Mouse (Mus musculus) adrenal gland, postnatal 10 days (tissue): ENCODE measurements around the gene Zfyve28. TPM values are rescaled to one million over a fixed set of nuclear protein-coding genes. Genes with fewer than 3 reads are reported as not detected.

Experiments
- DNase-seq: peaks from one replicate; pipeline ENCODE4 v3.0.0; 2021; ENCODE audit warnings: mixed read lengths
- total RNA-seq, 2 experiments: library from RNA; stranded (reverse); gene quantifications; 2 replicates each; pipeline ENCODE4 v1.2.3; 2021

The Zfyve28 gene
- total RNA-seq, 2 experiments from 2014 or later = 1.2 to 1.8 TPM

- DNase-seq = peak; percentile 1
Observed at GRCm38 (mm10) chr5:34176691-34177090, 111.6 kb downstream of the Zfyve28 start.

GRCm38 (mm10) chr5:34175403-34175694 is 112.9 kb downstream of the Zfyve28 start:
- DNase-seq = peak; percentile 5

- DNase-seq = no peak
Observed at GRCm38 (mm10) chr5:34174550-34175402, 113.5 kb downstream of the Zfyve28 start.

GRCm38 (mm10) chr5:34174021-34174420 is 114.2 kb downstream of the Zfyve28 start:
- DNase-seq = no peak

- DNase-seq = peak; percentile 17
Observed at GRCm38 (mm10) chr5:34170726-34171125, 117.5 kb downstream of the Zfyve28 start.

- no peak for DNase-seq
Observed at GRCm38 (mm10) chr5:34169954-34170353, 118.3 kb downstream of the Zfyve28 start.

- peak; percentile 98 for DNase-seq
Observed at GRCm38 (mm10) chr5:34168950-34169891, 119.0 kb downstream of the Zfyve28 start, which contains the start of the genes Poln and Haus3. TSS of gene Poln (minus strand) at chr5:34169448. TSS of gene Haus3 (minus strand) at chr5:34169527.

- DNase-seq = no peak
Observed at GRCm38 (mm10) chr5:34167857-34168256, 120.4 kb downstream of the Zfyve28 start.

- DNase-seq = no peak
Observed at GRCm38 (mm10) chr5:34165793-34166192, 122.5 kb downstream of the Zfyve28 start.

GRCm38 (mm10) chr5:34148476-34148875 is 139.8 kb downstream of the Zfyve28 start:
- no peak for DNase-seq

GRCm38 (mm10) chr5:34147554-34147953 is 140.7 kb downstream of the Zfyve28 start:
- no peak for DNase-seq

Other genes starting within 250 kb of the Zfyve28 start
- gene Poln, start 119.0 kb downstream of the Zfyve28 start, total RNA-seq = 10 to 100 TPM; 37.3 to 40.0 TPM
- gene Haus3, start 118.9 kb downstream of the Zfyve28 start, total RNA-seq = 1 to 10 TPM; 9.3 to 9.8 TPM
- gene Mxd4, start 100.7 kb downstream of the Zfyve28 start, total RNA-seq = 100 to 1,000 TPM; 140 to 144 TPM
- not detected for gene Cfap99, start 151 bp upstream of the Zfyve28 start, total RNA-seq
- gene Rnf4, start 47.8 kb upstream of the Zfyve28 start, total RNA-seq = 100 to 1,000 TPM; 102 to 109 TPM
- gene Fam193a, start 81.5 kb upstream of the Zfyve28 start, total RNA-seq = 10 to 100 TPM; 26.7 to 34.3 TPM
- gene Tnip2, start 225.5 kb upstream of the Zfyve28 start, total RNA-seq = 10 to 100 TPM; 10.6 to 16.1 TPM
- 1 to 10 TPM; 5.9 to 7.0 TPM for gene Sh3bp2, start 237.4 kb upstream of the Zfyve28 start, total RNA-seq